Comparison of ENCODE assay signal across 18 mouse cellular contexts in the genomic region with DNA sequence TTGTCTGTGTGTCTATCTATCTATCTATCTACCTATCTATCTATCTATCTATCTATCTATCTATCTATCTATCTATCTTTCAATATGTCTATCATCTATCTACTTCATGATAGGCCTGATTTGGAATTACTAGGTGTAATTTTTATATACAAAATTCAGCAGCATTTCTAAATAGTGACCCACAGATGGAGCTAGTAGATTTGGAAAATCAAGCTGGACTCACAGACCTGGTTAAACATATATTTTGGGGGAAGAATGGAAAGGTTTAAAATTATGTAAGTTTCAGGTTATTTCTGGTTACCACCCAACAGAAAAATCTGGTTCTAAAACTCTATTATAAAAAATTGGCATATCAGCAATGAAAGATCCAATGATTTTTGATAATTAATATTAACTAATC.
DNase-seq lines count a peak whose midpoint lies in the region; ATAC-seq and TF ChIP-seq lines count a peak whose summit lies in the region.
"Had no signal": no experiment of that assay in that cellular context is flagged by ENCODE, and none has a peak within 500 bp of the region (broad histone marks: within the 10 kb centered on the region; RNA-seq: fewer than 3 reads in every experiment).

No protein-coding gene starts in this region.

- H3K4me1 ChIP-seq in forebrain, embryonic 14.5 days (ENCODE audit: control insufficient read depth, insufficient read depth, low read length) = no peaks in the 10 kb centered on the region
- H3K4me1 ChIP-seq in forebrain, embryonic 12.5 days = no peaks in the 10 kb centered on the region
- H3K4me1 ChIP-seq: embryonic facial prominence, embryonic 12.5 days; heart, embryonic 15.5 days had no signal

- DNase-seq in forebrain, embryonic 14.5 days (ENCODE audit: low spot score) = peak; percentile 17
- DNase-seq in layer of hippocampus, adult 2 months (ENCODE audit: low spot score in 2 of 2) = no peak
- no peak for DNase-seq in layer of hippocampus, postnatal 25 days (ENCODE audit: extremely low spot score in 1 of 2, low spot score in 1 of 2)
- peak; percentile 38 for DNase-seq in 3T3-L1 (ENCODE audit: low read depth, low spot score)
- DNase-seq in brain, adult 2 months (ENCODE audit: low read depth, low spot score) = peak; percentile 22
- DNase-seq: adrenal gland, postnatal 10 days; cerebellum, adult 2 months; forebrain, postnatal 0 days; gastrocnemius, postnatal 14 days; heart, adult 2 months; heart, postnatal 14 days had no signal

- TF ChIP-seq CTCF in layer of hippocampus, adult 2 months (conservative IDR thresholded peaks at IDR 0.05) = peak; percentile 67

- no peak overlapping the region for H3K27ac ChIP-seq in forebrain, embryonic 14.5 days (ENCODE audit: low read depth, low read length)
- H3K27ac ChIP-seq in forebrain, embryonic 12.5 days = no peak overlapping the region
- H3K27ac ChIP-seq in layer of hippocampus, adult 2 months = no peak overlapping the region
- H3K27ac ChIP-seq: embryonic facial prominence, embryonic 12.5 days; heart, adult 2 months; heart, embryonic 15.5 days had no signal

- no peaks in the 10 kb centered on the region for H3K36me3 ChIP-seq in forebrain, embryonic 14.5 days (ENCODE audit: control insufficient read depth, insufficient read depth, low read length)
- no peaks in the 10 kb centered on the region for H3K36me3 ChIP-seq in forebrain, embryonic 12.5 days (replicated peaks)
- H3K36me3 ChIP-seq: embryonic facial prominence, embryonic 12.5 days; heart, embryonic 15.5 days had no signal

- no peak overlapping the region for H3K4me3 ChIP-seq in forebrain, embryonic 14.5 days (ENCODE audit: low read depth, low read length)
- no peak overlapping the region for H3K4me3 ChIP-seq in forebrain, embryonic 12.5 days (replicated peaks)
- no peak overlapping the region for H3K4me3 ChIP-seq in layer of hippocampus, adult 2 months
- H3K4me3 ChIP-seq: embryonic facial prominence, embryonic 12.5 days; heart, adult 2 months; heart, embryonic 15.5 days had no signal

- no peak for ATAC-seq in forebrain, embryonic 14.5 days
- ATAC-seq in forebrain, embryonic 12.5 days (ENCODE audit: low FRiP score) = no peak
- no peak for ATAC-seq in megakaryocyte progenitor cell, adult 5-6 weeks (replicated peaks; ENCODE audit: poor library complexity)
- ATAC-seq: forebrain, postnatal 0 days; hindbrain, embryonic 16.5 days had no signal

- no peaks in the 10 kb centered on the region for H3K9me3 ChIP-seq in forebrain, embryonic 14.5 days (replicated peaks; ENCODE audit: control insufficient read depth, low read length)
- H3K9me3 ChIP-seq in forebrain, embryonic 12.5 days = no peaks in the 10 kb centered on the region
- H3K9me3 ChIP-seq: embryonic facial prominence, embryonic 12.5 days; heart, embryonic 15.5 days had no signal

- no peaks in the 10 kb centered on the region for H3K27me3 ChIP-seq in forebrain, embryonic 14.5 days (replicated peaks; ENCODE audit: control insufficient read depth, insufficient read depth, low read length)
- H3K27me3 ChIP-seq in forebrain, embryonic 12.5 days = no peaks in the 10 kb centered on the region
- H3K27me3 ChIP-seq: CH12.LX; embryonic facial prominence, embryonic 12.5 days; heart, embryonic 15.5 days had no signal

- H3K9ac ChIP-seq in forebrain, embryonic 14.5 days (ENCODE audit: low read length) = no peak overlapping the region
- no peak overlapping the region for H3K9ac ChIP-seq in forebrain, embryonic 12.5 days
- H3K9ac ChIP-seq: embryonic facial prominence, embryonic 12.5 days; forebrain, postnatal 0 days; heart, embryonic 15.5 days had no signal

- no peak overlapping the region for H3K4me2 ChIP-seq in forebrain, embryonic 14.5 days (ENCODE audit: low read length)
- H3K4me2 ChIP-seq in forebrain, embryonic 12.5 days = no peak overlapping the region
- H3K4me2 ChIP-seq: embryonic facial prominence, embryonic 12.5 days; heart, embryonic 11.5 days; heart, embryonic 15.5 days had no signal

Comparison
In these comparisons a context has a peak if more than half of its experiments do, and no peak if none do; other contexts are left out.
1. DNase-seq: peak in forebrain, embryonic 14.5 days (single experiment), 3T3-L1 (single experiment) and brain, adult 2 months (single experiment); none in layer of hippocampus, adult 2 months (0 of 2) and layer of hippocampus, postnatal 25 days (0 of 2).